Mouse (Mus musculus): Measurements from ENCODE around the gene Ddb2. TPM values are rescaled to one million over a fixed set of nuclear protein-coding genes. Genes with fewer than 3 reads are reported as not detected.
A peak's percentile ranks its signal among the peaks of the same experiment; 100 is the strongest.

Gene Ddb2
- 1 to 10 TPM; 2.7 to 3.2 TPM for total RNA-seq (2021)
- 8.5 and 12.6 TPM in 2 replicates for polyA plus RNA-seq (2012; rRNA removed)
- long read RNA-seq, partial matches to known transcripts: 0 of 1 reads
- long read RNA-seq, other reads (novel, unspliced or antisense): 1 of 1 reads

GRCm38 (mm10) chr2:91236601-91237510, at the start of gene Ddb2:
Gene Ddb2, minus strand, starts transcription at chr2:91236982.
- H3K4me1 ChIP-seq (ENCODE audit: control insufficient read depth, insufficient read depth, low read length): peaks cover 3% of the 10 kb centered on the region
- TF ChIP-seq EP300 (IDR thresholded peaks at IDR 0.05; ENCODE audit: insufficient read depth, low read depth, low read length) (0 out of 2 replicates have a peak, but pooled peaks have one; percentile 6), CTCF (IDR thresholded peaks at IDR 0.05) (no peak), POLR2A (IDR thresholded peaks at IDR 0.05; ENCODE audit: insufficient read depth, low read depth, low read length) (peak; percentile 68)
- under 1% methylated on average over 48 of the region's 48 CpGs for WGBS
- peak within 1 kb of the TSS; percentile 82 for H3K27ac ChIP-seq
- peak within 1 kb of the TSS; percentile 66 for H3K4me3 ChIP-seq
- no peaks in the 10 kb centered on the region for H3K79me2 ChIP-seq (replicated peaks; ENCODE audit: control insufficient read depth, insufficient read depth, low read length)
- H3K27me3 ChIP-seq (ENCODE audit: control insufficient read depth, insufficient read depth, low read length): no peaks in the 10 kb centered on the region
- H3K36me3 ChIP-seq (ENCODE audit: control insufficient read depth, insufficient read depth, low read length): no peaks in the 10 kb centered on the region
- DNase-seq: peak; percentile 91 to 92
- intact Hi-C loops (cut with DNase I): loop anchor here (1.0 to 5.0 kb wide), 3 partner anchors 20 to 122 kb away; partner anchors contain the start of genes Acp2 and Nr1h3
- H3K9ac ChIP-seq (ENCODE audit: low read depth, low read length): peak within 1 kb of the TSS; percentile 83

GRCm38 (mm10) chr2:91285885-91286505, 49.2 kb upstream of the Ddb2 start:
- no peak overlapping the region for H3K9ac ChIP-seq (ENCODE audit: low read depth, low read length)
- H3K27me3 ChIP-seq (ENCODE audit: control insufficient read depth, insufficient read depth, low read length): no peaks in the 10 kb centered on the region
- H3K36me3 ChIP-seq (ENCODE audit: control insufficient read depth, insufficient read depth, low read length): no peaks in the 10 kb centered on the region
- peaks cover 1% of the 10 kb centered on the region for H3K4me1 ChIP-seq (ENCODE audit: control insufficient read depth, insufficient read depth, low read length)
- peak; percentile 77 to 86 for DNase-seq
- no peaks in the 10 kb centered on the region for H3K79me2 ChIP-seq (replicated peaks; ENCODE audit: control insufficient read depth, insufficient read depth, low read length)
- TF ChIP-seq CTCF (IDR thresholded peaks at IDR 0.05) (peak; percentile 98), POLR2A (IDR thresholded peaks at IDR 0.05; ENCODE audit: insufficient read depth, low read depth, low read length) (no peak), EP300 (IDR thresholded peaks at IDR 0.05; ENCODE audit: insufficient read depth, low read depth, low read length) (peak; percentile 92)
- no peak overlapping the region for H3K4me3 ChIP-seq
- H3K27ac ChIP-seq: no peak overlapping the region
- WGBS: 16% methylated on average over 7 of the region's 7 CpGs
- intact Hi-C loops (cut with DNase I): loop anchor here (1.0 kb wide), 1 partner anchor 195 kb away; no protein-coding TSS in a partner anchor

GRCm38 (mm10) chr2:91284375-91285199, 47.8 kb upstream of the Ddb2 start:
- Histone ChIP-seq H3K27ac (no peak overlapping the region), H3K9ac (ENCODE audit: low read depth, low read length) (peak overlapping the region; percentile 6)
- DNase-seq: peak in 1 of 2 experiments; percentile 31

GRCm38 (mm10) chr2:91283972-91284371, 47.2 kb upstream of the Ddb2 start:
- Histone ChIP-seq H3K4me3 (no peak overlapping the region), H3K79me2 (replicated peaks; ENCODE audit: control insufficient read depth, insufficient read depth, low read length) (no peaks in the 10 kb centered on the region), H3K9ac (ENCODE audit: low read depth, low read length) (no peak overlapping the region), H3K36me3 (ENCODE audit: control insufficient read depth, insufficient read depth, low read length) (no peaks in the 10 kb centered on the region), H3K27ac (no peak overlapping the region), H3K4me1 (ENCODE audit: control insufficient read depth, insufficient read depth, low read length) (peaks cover 1% of the 10 kb centered on the region), H3K27me3 (ENCODE audit: control insufficient read depth, insufficient read depth, low read length) (no peaks in the 10 kb centered on the region)
- no peak for DNase-seq
- intact Hi-C loops (cut with DNase I): no loop called here
- WGBS: 50% methylated on average over 3 of the region's 3 CpGs
- TF ChIP-seq EP300 (IDR thresholded peaks at IDR 0.05; ENCODE audit: insufficient read depth, low read depth, low read length): no peak
- no peak for TF ChIP-seq CTCF (IDR thresholded peaks at IDR 0.05)
- no peak for TF ChIP-seq POLR2A (IDR thresholded peaks at IDR 0.05; ENCODE audit: insufficient read depth, low read depth, low read length)

More at GRCm38 (mm10) chr2:91284375-91285199, 47.8 kb upstream of the Ddb2 start:
- H3K4me1 ChIP-seq (ENCODE audit: control insufficient read depth, insufficient read depth, low read length): peaks cover 1% of the 10 kb centered on the region
- H3K27me3 ChIP-seq (ENCODE audit: control insufficient read depth, insufficient read depth, low read length): no peaks in the 10 kb centered on the region
- intact Hi-C loops (cut with DNase I): no loop called here
- no peaks in the 10 kb centered on the region for H3K79me2 ChIP-seq (replicated peaks; ENCODE audit: control insufficient read depth, insufficient read depth, low read length)
- H3K4me3 ChIP-seq: no peak overlapping the region
- no peaks in the 10 kb centered on the region for H3K36me3 ChIP-seq (ENCODE audit: control insufficient read depth, insufficient read depth, low read length)
- WGBS: 40% methylated on average over 13 of the region's 13 CpGs
- no peak for TF ChIP-seq EP300 (IDR thresholded peaks at IDR 0.05; ENCODE audit: insufficient read depth, low read depth, low read length)
- TF ChIP-seq POLR2A (IDR thresholded peaks at IDR 0.05; ENCODE audit: insufficient read depth, low read depth, low read length): no peak
- TF ChIP-seq CTCF (IDR thresholded peaks at IDR 0.05): no peak

- WGBS: 65% methylated on average over 5 of the region's 5 CpGs
- intact Hi-C loops (cut with DNase I): no loop called here
- H3K4me3 ChIP-seq: no peak overlapping the region
- H3K9ac ChIP-seq (ENCODE audit: low read depth, low read length): no peak overlapping the region
- no peak for DNase-seq
- no peak overlapping the region for H3K27ac ChIP-seq
- no peaks in the 10 kb centered on the region for H3K27me3 ChIP-seq (ENCODE audit: control insufficient read depth, insufficient read depth, low read length)
- peaks cover 1% of the 10 kb centered on the region for H3K4me1 ChIP-seq (ENCODE audit: control insufficient read depth, insufficient read depth, low read length)
- H3K79me2 ChIP-seq (replicated peaks; ENCODE audit: control insufficient read depth, insufficient read depth, low read length): no peaks in the 10 kb centered on the region
- TF ChIP-seq EP300 (IDR thresholded peaks at IDR 0.05; ENCODE audit: insufficient read depth, low read depth, low read length): no peak
- no peak for TF ChIP-seq POLR2A (IDR thresholded peaks at IDR 0.05; ENCODE audit: insufficient read depth, low read depth, low read length)
- TF ChIP-seq CTCF (IDR thresholded peaks at IDR 0.05): no peak
- H3K36me3 ChIP-seq (ENCODE audit: control insufficient read depth, insufficient read depth, low read length): no peaks in the 10 kb centered on the region
Measured at GRCm38 (mm10) chr2:91281366-91281765, 44.6 kb upstream of the Ddb2 start.

Measured in heart, adult 2 months (tissue).